Mouse (Mus musculus) embryonic facial prominence, embryonic 14.5 days (tissue): ENCODE data around the gene Gm8159. TPM values are rescaled to one million over a fixed set of nuclear protein-coding genes. Genes with fewer than 3 reads are reported as not detected.
A peak's percentile ranks its signal among the peaks of the same experiment; 100 is the strongest.
"Not testable (repeated sequence)": the region's sequence is repeated elsewhere in the genome, so short reads cannot be mapped to it uniquely, and the experiment has no call there.

ENCODE experiments used
- ATAC-seq: fragments of 200-750 bp; cut with Nextera tagmentation; 2 replicates; pipeline ENCODE4 v1.8.0; 2017; ENCODE audit warnings: low read depth, moderate number of reproducible peaks, moderate TSS enrichment
- DNase-seq: peaks from one replicate; pipeline ENCODE4 v3.0.0-alpha.2; 2015; ENCODE audit warnings: low spot score
- H3K27ac ChIP-seq: fragments of 300-500 bp; sonication (generic); replicated peaks from 2 replicates; pipeline ENCODE4 v1.5.1; 2014; ENCODE audit warnings: low read depth, mild to moderate bottlenecking, low read length, moderate library complexity
- H3K27me3 ChIP-seq: fragments of 300-500 bp; sonication (generic); replicated peaks from 2 replicates; pipeline ENCODE4 v1.6.1; 2014; ENCODE audit warnings: low read length; ENCODE audit not compliant: control insufficient read depth, insufficient read depth
- H3K36me3 ChIP-seq: fragments of 300-500 bp; sonication (generic); 2 replicates; pipeline ENCODE4 v1.6.1; 2014; ENCODE audit warnings: low read length, mixed read lengths; ENCODE audit not compliant: control insufficient read depth, insufficient read depth
- H3K4me1 ChIP-seq: fragments of 300-500 bp; sonication (generic); 2 replicates; pipeline ENCODE4 v1.6.1; 2014; ENCODE audit warnings: antibody characterized with exemption, low read length; ENCODE audit not compliant: control insufficient read depth, insufficient read depth
- H3K4me2 ChIP-seq: fragments of 300-500 bp; sonication (generic); 2 replicates; pipeline ENCODE4 v1.6.1; 2014; ENCODE audit warnings: low read depth, mild to moderate bottlenecking, low read length, moderate library complexity, mixed read lengths
- H3K4me3 ChIP-seq: fragments of 300-500 bp; sonication (generic); 2 replicates; pipeline ENCODE4 v1.5.1; 2014; ENCODE audit warnings: low read depth, mild to moderate bottlenecking, low read length
- H3K9ac ChIP-seq: fragments of 300-500 bp; sonication (generic); 2 replicates; pipeline ENCODE4 v1.6.1; 2014; ENCODE audit warnings: low read depth, mild to moderate bottlenecking, low read length, moderate library complexity, mixed read lengths
- H3K9me3 ChIP-seq: fragments of 300-500 bp; sonication (generic); 2 replicates; pipeline ENCODE4 v1.6.1; 2016; ENCODE audit warnings: low read length; ENCODE audit not compliant: control insufficient read depth
- WGBS: fragments of 180-500 bp; shearing (Covaris S2); extraction: QIAGEN DNeasy Blood & Tissue Kit; methylation state at CpG from one replicate; pipeline ENCODE4 v1.1.7; 2014; 5-methylcytosine and 5-hydroxymethylcytosine counted together
- polyA plus RNA-seq: library from polyadenylated mRNA; unstranded; fragments of >200 nt; fragmentation: Nextera tagmentation; extraction: Ambion mirVana; gene quantifications from 2 replicates; pipeline ENCODE4 v1.2.1, GENCODE M21; 2014

Gm8159 gene
- not detected in 2 replicates for polyA plus RNA-seq

DNA sequence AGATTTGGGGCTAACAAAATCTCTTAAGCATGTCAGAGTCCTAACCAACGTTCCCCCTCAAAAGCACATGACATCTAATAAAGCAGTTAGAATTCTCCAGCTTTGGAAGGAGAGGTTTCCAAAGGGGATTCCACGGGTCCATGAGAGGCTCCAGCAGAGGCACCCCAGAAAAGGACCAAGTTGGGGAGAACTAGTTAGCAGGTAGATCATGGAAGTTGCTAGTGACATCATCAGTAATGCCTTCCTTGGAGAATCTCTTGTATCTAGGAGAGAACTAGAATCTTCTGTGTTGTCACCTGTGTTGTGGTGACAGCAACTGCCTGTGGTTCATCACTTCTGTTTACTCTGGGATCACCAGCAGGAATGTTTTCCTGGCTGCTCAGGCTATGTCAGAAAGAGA is at the start of gene Gm8159:
Gene Gm8159, plus strand, starts transcription at position 301 of the 400 bp plus-strand sequence.
- not testable (repeated sequence) for H3K27ac ChIP-seq, DNase-seq, H3K9ac ChIP-seq, H3K36me3 ChIP-seq, ATAC-seq, H3K4me2 ChIP-seq, H3K9me3 ChIP-seq, H3K4me1 ChIP-seq, H3K27me3 ChIP-seq, H3K4me3 ChIP-seq
- WGBS, result no CpG with 5 or more reads among the region's 2 CpGs

- no CpG with 5 or more reads among the region's 18 CpGs for WGBS
- not testable (repeated sequence) for H3K27me3 ChIP-seq, H3K4me1 ChIP-seq, H3K36me3 ChIP-seq, ATAC-seq, H3K9me3 ChIP-seq, H3K27ac ChIP-seq, DNase-seq, H3K9ac ChIP-seq
- peak overlapping the region; percentile 14; the same call in 1 of the 2 replicates for H3K4me3 ChIP-seq
- H3K4me2 ChIP-seq, result peak overlapping the region; percentile 53
Observed at GRCm38 (mm10) chr14:4649309-4649708, 17.2 kb downstream of the Gm8159 start.

GRCm38 (mm10) chr14:4650324-4650723 is 18.2 kb downstream of the Gm8159 start:
- H3K4me1 ChIP-seq, H3K9me3 ChIP-seq, H3K9ac ChIP-seq, H3K4me2 ChIP-seq, H3K36me3 ChIP-seq, H3K27ac ChIP-seq, H3K4me3 ChIP-seq, ATAC-seq, H3K27me3 ChIP-seq, DNase-seq: not testable (repeated sequence)
- WGBS, result 0% methylated on average over 2 of the region's 9 CpGs

- no CpG with 5 or more reads among the region's 2 CpGs for WGBS
- not testable (repeated sequence) for H3K4me2 ChIP-seq, ATAC-seq
Observed at GRCm38 (mm10) chr14:4663892-4664291, 31.7 kb downstream of the Gm8159 start, which contains the start of gene Gm3239. TSS of gene Gm3239 (plus strand) at chr14:4664192.

More at GRCm38 (mm10) chr14:4663892-4664291, 31.7 kb downstream of the Gm8159 start, which contains the start of gene Gm3239:
- not testable (repeated sequence) for H3K4me3 ChIP-seq, H3K27me3 ChIP-seq, H3K9ac ChIP-seq, H3K27ac ChIP-seq, H3K4me1 ChIP-seq, DNase-seq, H3K36me3 ChIP-seq, H3K9me3 ChIP-seq

Other genes starting within 250 kb of the Gm8159 start
- not detected in 2 replicates for gene Gm3159, start 234.8 kb upstream of the Gm8159 start, polyA plus RNA-seq
- 0.22 and 0.50 TPM in 2 replicates for gene Gm3164, start 216.9 kb upstream of the Gm8159 start, polyA plus RNA-seq
- not detected in 2 replicates for gene Gm3173, start 201.4 kb upstream of the Gm8159 start, polyA plus RNA-seq
- gene Gm3182, start 150.6 kb upstream of the Gm8159 start, polyA plus RNA-seq, result not detected in 2 replicates
- gene Gm3047, start 76.9 kb upstream of the Gm8159 start, polyA plus RNA-seq, result not detected in 2 replicates
- gene Gm3239, start 31.8 kb downstream of the Gm8159 start, polyA plus RNA-seq, result not detected in 2 replicates
- not detected in 2 replicates for gene Gm7876, start 76.9 kb downstream of the Gm8159 start, polyA plus RNA-seq
- gene Gm3252, start 94.4 kb downstream of the Gm8159 start, polyA plus RNA-seq, result 0.16 and 0.18 TPM in 2 replicates
- gene Gm9602, start 144.0 kb downstream of the Gm8159 start, polyA plus RNA-seq, result not detected in 2 replicates
- gene Gm3269, start 205.8 kb downstream of the Gm8159 start, polyA plus RNA-seq, result not detected in 2 replicates
- 0.28 and 0.81 TPM in 2 replicates for gene Gm3264, start 223.2 kb downstream of the Gm8159 start, polyA plus RNA-seq